In genomic region chr9:108507619-108508434, GRCm38 (mm10) we compare ENCODE assay signal across 7 mouse cellular contexts. TPM values are rescaled to one million over a fixed set of nuclear protein-coding genes. Genes with fewer than 3 reads are reported as not detected.
DNase-seq lines count a peak whose midpoint lies in the region; ATAC-seq lines count a peak whose summit lies in the region.

Qars (plus strand) TSS chr9:108507706.

- no peaks in the 10 kb centered on the region for H3K27me3 ChIP-seq in embryonic facial prominence, embryonic 12.5 days
- no peaks in the 10 kb centered on the region for H3K27me3 ChIP-seq in limb, embryonic 11.5 days (ENCODE audit: control insufficient read depth, insufficient read depth, low read length)
- no peaks in the 10 kb centered on the region for H3K27me3 ChIP-seq in midbrain, embryonic 14.5 days (ENCODE audit: control insufficient read depth, insufficient read depth, low read length)

- peak within 1 kb of the TSS; percentile 71 for H3K9ac ChIP-seq in embryonic facial prominence, embryonic 12.5 days
- H3K9ac ChIP-seq in limb, embryonic 11.5 days (ENCODE audit: low read length) = peak within 1 kb of the TSS; percentile 67
- peak within 1 kb of the TSS; percentile 49 for H3K9ac ChIP-seq in midbrain, embryonic 14.5 days (replicated peaks; ENCODE audit: low read length)

- peak; percentile 92 for DNase-seq in adrenal gland, postnatal 25 days
- DNase-seq in heart, adult 11 months = peak; percentile 100
- DNase-seq in kidney, adult 18-20 months = peak; percentile 96
- DNase-seq in limb, embryonic 11.5 days (ENCODE audit: low spot score) = peak; percentile 95
- DNase-seq in midbrain, embryonic 14.5 days = peak; percentile 96
- peak; percentile 87 to 90 for DNase-seq in spleen, adult 18-20 months

- peaks cover 43% of the 10 kb centered on the region for H3K36me3 ChIP-seq in embryonic facial prominence, embryonic 12.5 days
- peaks cover 8% of the 10 kb centered on the region for H3K36me3 ChIP-seq in limb, embryonic 11.5 days (ENCODE audit: control insufficient read depth, insufficient read depth, low read length)
- H3K36me3 ChIP-seq in midbrain, embryonic 14.5 days (ENCODE audit: control insufficient read depth, insufficient read depth, low read length) = peaks cover 34% of the 10 kb centered on the region

- H3K4me2 ChIP-seq in embryonic facial prominence, embryonic 12.5 days (replicated peaks) = peak within 1 kb of the TSS; percentile 87
- peak within 1 kb of the TSS; percentile 74 for H3K4me2 ChIP-seq in limb, embryonic 11.5 days (ENCODE audit: low read depth, severe bottlenecking)
- peak within 1 kb of the TSS; percentile 79 for H3K4me2 ChIP-seq in midbrain, embryonic 14.5 days (ENCODE audit: low read length)

- peak within 1 kb of the TSS; percentile 60 for H3K4me3 ChIP-seq in embryonic facial prominence, embryonic 12.5 days
- peak within 1 kb of the TSS; percentile 51 for H3K4me3 ChIP-seq in limb, embryonic 11.5 days (ENCODE audit: low read depth, low read length)
- peak within 1 kb of the TSS; percentile 55 for H3K4me3 ChIP-seq in midbrain, embryonic 14.5 days (replicated peaks; ENCODE audit: low read depth, low read length)

- ATAC-seq in embryonic facial prominence, embryonic 12.5 days (ENCODE audit: insufficient number of reproducible peaks, insufficient read depth, low FRiP score, low TSS enrichment) = peak; percentile 93
- peak; percentile 97 for ATAC-seq in limb, embryonic 11.5 days (ENCODE audit: insufficient number of reproducible peaks, low FRiP score, low TSS enrichment, low read depth)
- peak; percentile 96 for ATAC-seq in midbrain, embryonic 14.5 days (ENCODE audit: low FRiP score, low TSS enrichment)

- peak within 1 kb of the TSS; percentile 61; the same call in 1 of the 2 replicates for H3K27ac ChIP-seq in embryonic facial prominence, embryonic 12.5 days
- H3K27ac ChIP-seq in limb, embryonic 11.5 days (replicated peaks; ENCODE audit: low read depth, low read length) = peak within 1 kb of the TSS; percentile 36
- peak within 1 kb of the TSS; percentile 56; the same call in 1 of the 2 replicates for H3K27ac ChIP-seq in midbrain, embryonic 14.5 days (replicated peaks; ENCODE audit: low read depth, low read length)

- peaks cover 11% of the 10 kb centered on the region for H3K4me1 ChIP-seq in embryonic facial prominence, embryonic 12.5 days
- peaks cover 6% of the 10 kb centered on the region; the same call in 1 of the 2 replicates for H3K4me1 ChIP-seq in limb, embryonic 11.5 days (ENCODE audit: control insufficient read depth, insufficient read depth, low read length)
- H3K4me1 ChIP-seq in midbrain, embryonic 14.5 days (ENCODE audit: control insufficient read depth, insufficient read depth, low read length) = peaks cover 15% of the 10 kb centered on the region

- H3K9me3 ChIP-seq in embryonic facial prominence, embryonic 12.5 days = no peaks in the 10 kb centered on the region
- H3K9me3 ChIP-seq in limb, embryonic 11.5 days (ENCODE audit: control insufficient read depth, low read length) = no peaks in the 10 kb centered on the region
- H3K9me3 ChIP-seq in midbrain, embryonic 14.5 days (ENCODE audit: control insufficient read depth, low read length) = no peaks in the 10 kb centered on the region

- WGBS in embryonic facial prominence, embryonic 12.5 days = under 1% methylated on average over 37 of the region's 37 CpGs
- under 1% methylated on average over 37 of the region's 37 CpGs for whole genome bisulfite sequencing in limb, embryonic 11.5 days
- 1% methylated on average over 37 of the region's 37 CpGs for WGBS in midbrain, embryonic 14.5 days

RNA-seq across cellular contexts. Expression of gene Qars, which starts in this region (rescaled TPM):
- total RNA-seq in adrenal gland, postnatal 25 days (2021) = 221 and 259 TPM in 2 replicates
- 110 and 115 TPM in 2 replicates for polyA plus RNA-seq in embryonic facial prominence, embryonic 12.5 days (2016; fragmentation: Nextera tagmentation; extraction: Ambion mirVana)
- 126 and 138 TPM in 2 replicates for polyA plus RNA-seq in limb, embryonic 11.5 days (2014; fragmentation: Nextera tagmentation; extraction: Ambion mirVana)
- 61.8 and 70.8 TPM in 2 replicates for polyA plus RNA-seq in midbrain, embryonic 14.5 days (2014; fragmentation: Nextera tagmentation; extraction: Ambion mirVana)

Comparison
In these comparisons a context has a peak if more than half of its experiments do, and no peak if none do; other contexts are left out.
1. Peak in every context shown above with its lines: DNase-seq, ATAC-seq, H3K4me3 ChIP-seq and H3K27ac ChIP-seq.